Mouse (Mus musculus) bone marrow, adult 2 months (tissue): Measurements from ENCODE around the gene Dimt1.

Source experiments
- CTCF ChIP-seq: fragments of 200-500 bp; IDR thresholded peaks from 2 replicates; pipeline ENCODE4 v1.5.1; 2011; ENCODE audit warnings: low read length, control low read depth; ENCODE audit not compliant: control insufficient read depth, insufficient read depth
- POLR2A ChIP-seq: fragments of 200-500 bp; IDR thresholded peaks from 2 replicates; pipeline ENCODE4 v1.6.1; 2011; ENCODE audit warnings: low read depth, mild to moderate bottlenecking, control low read depth, low read length, borderline replicate concordance; ENCODE audit not compliant: control insufficient read depth

GRCm38 (mm10) chr13:106929201-106929600 lies 17.7 kb upstream of the Dimt1 start:
- TF ChIP-seq CTCF (no peak), POLR2A (no peak)
